In the genomic region with DNA sequence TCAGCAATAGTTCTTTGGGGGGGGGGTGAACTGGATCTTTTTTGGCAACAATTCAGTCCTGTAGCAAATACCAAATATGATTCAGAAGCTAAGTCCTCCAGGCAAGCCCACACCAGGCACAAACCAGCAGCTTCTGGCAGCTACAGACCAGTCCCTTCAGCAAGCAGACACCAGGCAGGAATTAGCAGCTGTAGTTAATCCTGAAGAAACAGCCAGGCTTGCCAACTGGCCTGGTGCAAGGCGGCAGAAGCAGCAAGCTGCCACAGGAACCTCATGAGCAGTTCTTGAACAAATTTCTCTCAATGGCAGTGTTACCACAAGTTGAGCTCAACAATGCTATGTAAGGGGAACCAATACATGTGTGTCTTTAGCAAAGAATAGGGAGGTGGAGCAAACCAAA, we compare ENCODE assay signal across 28 mouse cellular contexts. TPM values are rescaled to one million over a fixed set of nuclear protein-coding genes. Genes with fewer than 3 reads are reported as not detected.
DNase-seq lines count a peak whose midpoint lies in the region.
"Had no signal": no experiment of that assay in that cellular context is flagged by ENCODE, and none has a peak within 500 bp of the region (broad histone marks: within the 10 kb centered on the region; RNA-seq: fewer than 3 reads in every experiment).

No protein-coding gene starts in this region.

- no peaks in the 10 kb centered on the region for H3K4me1 ChIP-seq in limb, embryonic 10.5 days
- H3K4me1 ChIP-seq: embryonic facial prominence, embryonic 15.5 days; forebrain, embryonic 15.5 days; heart, embryonic 12.5 days; hindbrain, embryonic 10.5 days had no signal

- no peak overlapping the region for H3K4me3 ChIP-seq in limb, embryonic 10.5 days
- H3K4me3 ChIP-seq: embryonic facial prominence, embryonic 15.5 days; erythroblast, embryonic 14.5 days; forebrain, embryonic 15.5 days; heart, adult 2 months; heart, embryonic 12.5 days; hindbrain, embryonic 10.5 days had no signal

- whole genome bisulfite sequencing in limb, embryonic 10.5 days, result 65% methylated on average over 1 of the region's 1 CpGs

- H3K36me3 ChIP-seq in limb, embryonic 10.5 days, result no peaks in the 10 kb centered on the region
- H3K36me3 ChIP-seq: embryonic facial prominence, embryonic 15.5 days; forebrain, embryonic 15.5 days; G1E; heart, embryonic 12.5 days; hindbrain, embryonic 10.5 days had no signal

- no peaks in the 10 kb centered on the region for H3K9me3 ChIP-seq in limb, embryonic 10.5 days (replicated peaks)
- H3K9me3 ChIP-seq: embryonic facial prominence, embryonic 15.5 days; forebrain, embryonic 15.5 days; G1E; heart, embryonic 12.5 days; hindbrain, embryonic 10.5 days had no signal

- no peaks in the 10 kb centered on the region for H3K27me3 ChIP-seq in limb, embryonic 10.5 days (ENCODE audit: low read depth, poor library complexity, severe bottlenecking)
- H3K27me3 ChIP-seq: embryonic facial prominence, embryonic 15.5 days; forebrain, embryonic 15.5 days had no signal

- no peak overlapping the region for H3K27ac ChIP-seq in limb, embryonic 10.5 days
- H3K27ac ChIP-seq: embryonic facial prominence, embryonic 15.5 days; forebrain, embryonic 15.5 days; heart, adult 2 months; hindbrain, embryonic 10.5 days; hindbrain, embryonic 14.5 days had no signal

- peak; percentile 59 to 73 for DNase-seq in cerebellum, postnatal 10 days
- DNase-seq in cerebellum, adult 8-10 months, result no peak
- DNase-seq in left cerebral cortex, postnatal 4 days, result peak; percentile 57
- no peak for DNase-seq in left cerebral cortex, adult 11 months (ENCODE audit: low spot score)
- peak; percentile 50 for DNase-seq in MN1 (ENCODE audit: low spot score)
- DNase-seq in limb, embryonic 10.5 days (ENCODE audit: low spot score), result peak; percentile 22
- no peak for DNase-seq in gastrocnemius, adult 8-10 months (ENCODE audit: low spot score in 2 of 2)
- DNase-seq: adrenal gland, postnatal 10 days; B cell, adult 2 months; cerebellum, adult 18-20 months; embryo, embryonic 11 days; gastrocnemius, postnatal 10 days had no signal

- intact Hi-C loops in left cerebral cortex, postnatal 4 days (cut with DNase I), result no loop called here

RNA-seq across cellular contexts. Expression of a gene that starts 10.5 kb away (rescaled TPM):
- total RNA-seq in left cerebral cortex, postnatal 4 days (2021), result not detected
- polyA plus RNA-seq in limb, embryonic 10.5 days (2016; fragmentation: Nextera tagmentation; extraction: Ambion mirVana), result not detected in 2 replicates
- total RNA-seq in gastrocnemius, adult 8-10 months (2022), result not detected
- total RNA-seq: adrenal gland, postnatal 10 days; adrenal gland, postnatal 4 days; common myeloid progenitor, adult 5-6 weeks; G1E; gastrocnemius, postnatal 10 days; gastrocnemius, postnatal 4 days; heart, adult 2 months; heart, postnatal 25 days had no signal
- polyA plus RNA-seq: CD4-positive, CD25-positive, alpha-beta regulatory T cell, adult 4 months; embryonic facial prominence, embryonic 11.5 days; embryonic facial prominence, embryonic 15.5 days; erythroblast, embryonic 14.5 days; forebrain, embryonic 11.5 days; G1E; heart, embryonic 12.5 days; heart, embryonic 16.5 days; hindbrain, embryonic 10.5 days; hindbrain, embryonic 14.5 days had no signal

RNA-seq across cellular contexts. Expression of a gene that starts 31.4 kb away (rescaled TPM):
- 1 to 10 TPM; 1.9 to 2.2 TPM for total RNA-seq in left cerebral cortex, postnatal 4 days (2021)
- 0.58 and 1.3 TPM in 2 replicates for polyA plus RNA-seq in limb, embryonic 10.5 days (2016; fragmentation: Nextera tagmentation; extraction: Ambion mirVana)
- under 1 TPM; 0.31 to 0.83 (median 0.40) TPM for total RNA-seq in gastrocnemius, adult 8-10 months (2022)
- total RNA-seq: common myeloid progenitor, adult 5-6 weeks had no signal

RNA-seq across cellular contexts. Expression of a gene that starts 46.5 kb away (rescaled TPM):
- total RNA-seq in left cerebral cortex, postnatal 4 days (2021), result 100 to 1,000 TPM; 821 to 872 TPM
- 69.5 and 83.2 TPM in 2 replicates for polyA plus RNA-seq in limb, embryonic 10.5 days (2016; fragmentation: Nextera tagmentation; extraction: Ambion mirVana)
- 10 to 100 TPM; 25.5 to 38.3 (median 30.6) TPM for total RNA-seq in gastrocnemius, adult 8-10 months (2022)

Comparison
In these comparisons a context has a peak if more than half of its experiments do, and no peak if none do; other contexts are left out.
1. DNase-seq: peak in cerebellum, postnatal 10 days (2 of 2), left cerebral cortex, postnatal 4 days (single experiment), MN1 (single experiment) and limb, embryonic 10.5 days (single experiment); none in cerebellum, adult 8-10 months (single experiment), left cerebral cortex, adult 11 months (single experiment) and gastrocnemius, adult 8-10 months (0 of 2).
2. RNA of a gene that starts 46.5 kb away (total RNA-seq): 821 to 872 TPM in left cerebral cortex, postnatal 4 days; 25.5 to 38.3 TPM in gastrocnemius, adult 8-10 months; every median in the first group is over 10 times any median in the second.